8 mouse cellular contexts compared by ENCODE assay signal in genomic region chr11:120822831-120823550, GRCm38 (mm10). TPM values are rescaled to one million over a fixed set of nuclear protein-coding genes. Genes with fewer than 3 reads are reported as not detected.
DNase-seq lines count a peak whose midpoint lies in the region; ATAC-seq and TF ChIP-seq lines count a peak whose summit lies in the region.

No protein-coding gene starts in this region.

- DNase-seq in adrenal gland, postnatal 10 days = peak; percentile 61
- DNase-seq in adrenal gland, adult 18-20 months (ENCODE audit: low spot score in 2 of 2) = no peak
- DNase-seq in urinary bladder, postnatal 14 days (ENCODE audit: low spot score) = peak; percentile 43
- no peak for DNase-seq in urinary bladder, postnatal 10 days (ENCODE audit: low spot score)
- DNase-seq in left cerebral cortex, postnatal 36 days (ENCODE audit: low spot score in 2 of 2) = no peak

- ATAC-seq in hindbrain, embryonic 12.5 days (ENCODE audit: low FRiP score) = no peak
- no peak for ATAC-seq in liver, embryonic 15.5 days (ENCODE audit: insufficient read depth)

- H3K4me2 ChIP-seq in hindbrain, embryonic 12.5 days (replicated peaks) = peak overlapping the region; percentile 99
- peak overlapping the region; percentile 97 for H3K4me2 ChIP-seq in liver, embryonic 15.5 days

- intact Hi-C loops in left cerebral cortex, postnatal 36 days (cut with DNase I) = no loop called here

- peaks cover 43% of the 10 kb centered on the region for H3K36me3 ChIP-seq in hindbrain, embryonic 12.5 days
- peaks cover 43% of the 10 kb centered on the region for H3K36me3 ChIP-seq in liver, embryonic 15.5 days (replicated peaks)
- H3K36me3 ChIP-seq in small intestine, adult 2 months (ENCODE audit: control insufficient read depth, insufficient read depth, low read length) = peaks cover 25% of the 10 kb centered on the region

- 1% methylated on average over 14 of the region's 14 CpGs for WGBS in hindbrain, embryonic 12.5 days
- under 1% methylated on average over 14 of the region's 14 CpGs for WGBS in liver, embryonic 15.5 days (ENCODE audit: insufficient replicate concordance)
- under 1% methylated on average over 14 of the region's 14 CpGs for WGBS in small intestine, adult 2 months

- no peak for TF ChIP-seq CTCF in small intestine, adult 2 months (IDR thresholded peaks at IDR 0.05; ENCODE audit: extremely low read depth, insufficient read length, insufficient replicate concordance, low read depth, low read length)

- H3K4me3 ChIP-seq in hindbrain, embryonic 12.5 days = peak overlapping the region; percentile 91
- H3K4me3 ChIP-seq in liver, embryonic 15.5 days (replicated peaks) = peak overlapping the region; percentile 69
- H3K4me3 ChIP-seq in small intestine, adult 2 months (ENCODE audit: low read depth, low read length) = peak overlapping the region; percentile 84

- H3K9ac ChIP-seq in hindbrain, embryonic 12.5 days = peak overlapping the region; percentile 96
- peak overlapping the region; percentile 76 for H3K9ac ChIP-seq in liver, embryonic 15.5 days

- no peak for TF ChIP-seq POLR2A in small intestine, adult 2 months (IDR thresholded peaks at IDR 0.05; ENCODE audit: low read depth, low read length)

- H3K4me1 ChIP-seq in hindbrain, embryonic 12.5 days = peaks cover 43% of the 10 kb centered on the region
- H3K4me1 ChIP-seq in liver, embryonic 15.5 days (replicated peaks) = peaks cover 59% of the 10 kb centered on the region
- peaks cover 14% of the 10 kb centered on the region for H3K4me1 ChIP-seq in small intestine, adult 2 months (ENCODE audit: control insufficient read depth, insufficient read depth, insufficient read length, low read length)

- H3K27ac ChIP-seq in hindbrain, embryonic 12.5 days = peak overlapping the region; percentile 98
- H3K27ac ChIP-seq in liver, embryonic 15.5 days (replicated peaks) = peak overlapping the region; percentile 80
- H3K27ac ChIP-seq in small intestine, adult 2 months (ENCODE audit: insufficient read depth, low read depth, low read length) = peak overlapping the region; percentile 59; the same call in 1 of the 2 replicates

- H3K9me3 ChIP-seq in hindbrain, embryonic 12.5 days (replicated peaks) = no peaks in the 10 kb centered on the region
- no peaks in the 10 kb centered on the region for H3K9me3 ChIP-seq in liver, embryonic 15.5 days (replicated peaks)

- no peaks in the 10 kb centered on the region for H3K27me3 ChIP-seq in hindbrain, embryonic 12.5 days
- H3K27me3 ChIP-seq in liver, embryonic 15.5 days = no peaks in the 10 kb centered on the region
- H3K27me3 ChIP-seq in small intestine, adult 2 months (ENCODE audit: control insufficient read depth, insufficient read depth, low read length) = no peaks in the 10 kb centered on the region

RNA-seq across cellular contexts. Expression of gene Fasn, which starts 1.4 kb away (rescaled TPM):
- total RNA-seq in adrenal gland, postnatal 10 days (2021) = 100 to 1,000 TPM in 1 of 2 experiments, 10 to 100 TPM in 1; 93.1 to 104 TPM
- 1,000 to 10,000 TPM; 2,155 to 5,020 TPM for total RNA-seq in adrenal gland, adult 18-20 months (2021)
- polyA plus RNA-seq in hindbrain, embryonic 12.5 days (2016; fragmentation: Nextera tagmentation; extraction: Ambion mirVana) = 115 and 120 TPM in 2 replicates
- polyA plus RNA-seq in liver, embryonic 15.5 days (2015; fragmentation: Nextera tagmentation; extraction: Ambion mirVana) = 20.1 and 24.9 TPM in 2 replicates
- polyA plus RNA-seq in small intestine, adult 2 months (2012; rRNA removed) = 151 and 154 TPM in 2 replicates
- total RNA-seq in left cerebral cortex, postnatal 36 days (2021) = 100 to 1,000 TPM; 182 to 190 TPM

RNA-seq across cellular contexts. Expression of gene Dus1l, which starts 26.8 kb away (rescaled TPM):
- total RNA-seq in adrenal gland, postnatal 10 days (2021) = 10 to 100 TPM; 61.2 to 64.3 TPM
- 10 to 100 TPM; 47.8 to 57.2 TPM for total RNA-seq in adrenal gland, adult 18-20 months (2021)
- polyA plus RNA-seq in hindbrain, embryonic 12.5 days (2016; fragmentation: Nextera tagmentation; extraction: Ambion mirVana) = 54.5 and 60.0 TPM in 2 replicates
- 58.3 and 61.3 TPM in 2 replicates for polyA plus RNA-seq in liver, embryonic 15.5 days (2015; fragmentation: Nextera tagmentation; extraction: Ambion mirVana)
- polyA plus RNA-seq in small intestine, adult 2 months (2012; rRNA removed) = 24.1 and 29.0 TPM in 2 replicates
- total RNA-seq in left cerebral cortex, postnatal 36 days (2021) = 10 to 100 TPM; 39.4 to 42.4 TPM

RNA-seq across cellular contexts. Expression of gene Gps1, which starts 38.9 kb away (rescaled TPM):
- 10 to 100 TPM; 84.2 to 89.3 TPM for total RNA-seq in adrenal gland, postnatal 10 days (2021)
- 100 to 1,000 TPM; 118 to 138 TPM for total RNA-seq in adrenal gland, adult 18-20 months (2021)
- 223 and 232 TPM in 2 replicates for polyA plus RNA-seq in hindbrain, embryonic 12.5 days (2016; fragmentation: Nextera tagmentation; extraction: Ambion mirVana)
- 72.0 and 77.3 TPM in 2 replicates for polyA plus RNA-seq in liver, embryonic 15.5 days (2015; fragmentation: Nextera tagmentation; extraction: Ambion mirVana)
- 57.5 and 86.4 TPM in 2 replicates for polyA plus RNA-seq in small intestine, adult 2 months (2012; rRNA removed)
- total RNA-seq in left cerebral cortex, postnatal 36 days (2021) = 100 to 1,000 TPM; 130 to 153 TPM

RNA-seq across cellular contexts. Expression of gene Rfng, which starts 39.0 kb away (rescaled TPM):
- total RNA-seq in adrenal gland, postnatal 10 days (2021) = 10 to 100 TPM; 15.9 to 20.6 TPM
- total RNA-seq in adrenal gland, adult 18-20 months (2021) = 10 to 100 TPM; 18.5 to 19.4 TPM
- polyA plus RNA-seq in hindbrain, embryonic 12.5 days (2016; fragmentation: Nextera tagmentation; extraction: Ambion mirVana) = 68.5 and 70.1 TPM in 2 replicates
- 11.5 and 12.0 TPM in 2 replicates for polyA plus RNA-seq in liver, embryonic 15.5 days (2015; fragmentation: Nextera tagmentation; extraction: Ambion mirVana)
- 41.0 and 90.5 TPM in 2 replicates for polyA plus RNA-seq in small intestine, adult 2 months (2012; rRNA removed)
- 10 to 100 TPM; 63.7 to 65.9 TPM for total RNA-seq in left cerebral cortex, postnatal 36 days (2021)

Comparison
In these comparisons a context has a peak if more than half of its experiments do, and no peak if none do; other contexts are left out.
1. DNase-seq: peak in adrenal gland, postnatal 10 days (single experiment) and urinary bladder, postnatal 14 days (single experiment); none in adrenal gland, adult 18-20 months (0 of 2), urinary bladder, postnatal 10 days (single experiment) and left cerebral cortex, postnatal 36 days (0 of 2).
2. RNA of gene Fasn, which starts 1.4 kb away (total RNA-seq): 2,155 to 5,020 TPM in adrenal gland, adult 18-20 months; 182 to 190 TPM in left cerebral cortex, postnatal 36 days and 93.1 to 104 TPM in adrenal gland, postnatal 10 days; every median in the first group is over 10 times any median in the second.
3. Peak in every context shown above with its lines, with median percentiles within 50 percentile points of each other: H3K27ac ChIP-seq and H3K4me3 ChIP-seq.